Comparison of ENCODE assay signal across 8 mouse cellular contexts in the genomic region with DNA sequence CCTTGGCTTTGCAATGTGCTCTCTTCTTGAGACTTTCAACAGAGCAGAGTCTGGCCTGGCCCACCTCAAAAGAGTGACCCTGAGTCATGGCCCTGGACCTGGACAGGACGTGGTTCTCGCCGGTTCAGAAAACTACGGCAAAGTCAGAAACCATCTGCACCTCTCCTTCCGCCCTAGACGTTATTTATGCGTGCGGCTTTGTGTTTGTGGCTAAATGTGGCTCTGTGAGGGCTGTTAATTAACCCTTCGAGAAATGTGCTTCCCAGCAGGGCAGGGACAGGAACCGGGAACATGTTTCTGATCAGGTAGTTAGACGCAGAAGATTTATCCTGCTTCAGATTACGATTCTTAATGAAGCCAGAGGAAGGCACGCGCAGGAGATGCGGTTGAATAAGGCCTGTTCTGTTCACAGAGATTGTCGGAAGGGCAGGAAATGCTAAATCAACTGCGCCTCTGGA.
DNase-seq lines count a peak whose midpoint lies in the region; ATAC-seq and TF ChIP-seq lines count a peak whose summit lies in the region.

No protein-coding gene starts in this region.

- no peaks in the 10 kb centered on the region for H3K9me3 ChIP-seq in heart, embryonic 12.5 days (replicated peaks)
- H3K9me3 ChIP-seq in limb, embryonic 13.5 days, result no peaks in the 10 kb centered on the region
- H3K9me3 ChIP-seq in stomach, postnatal 0 days (ENCODE audit: control insufficient read depth, low read length), result no peaks in the 10 kb centered on the region

- peak; percentile 46 for DNase-seq in adrenal gland, postnatal 10 days
- DNase-seq in adrenal gland, postnatal 4 days (ENCODE audit: low spot score in 2 of 2), result no peak
- peak; percentile 38 for DNase-seq in CD4-positive, CD25-positive, alpha-beta regulatory T cell, adult 2 months (ENCODE audit: low read depth, low spot score)
- no peak for DNase-seq in stomach, postnatal 0 days (ENCODE audit: low spot score)
- no peak for DNase-seq in retina, postnatal 1 day
- no peak for DNase-seq in gastrocnemius, adult 8-10 months (ENCODE audit: low spot score in 2 of 2)

- no peak overlapping the region for H3K4me2 ChIP-seq in heart, embryonic 12.5 days
- H3K4me2 ChIP-seq in limb, embryonic 13.5 days (replicated peaks), result no peak overlapping the region
- no peak overlapping the region for H3K4me2 ChIP-seq in stomach, postnatal 0 days (replicated peaks; ENCODE audit: low read depth)

- H3K4me3 ChIP-seq in heart, embryonic 12.5 days, result no peak overlapping the region
- H3K4me3 ChIP-seq in limb, embryonic 13.5 days, result no peak overlapping the region
- H3K4me3 ChIP-seq in stomach, postnatal 0 days (ENCODE audit: low read depth, low read length), result no peak overlapping the region

- 64% methylated on average over 17 of the region's 17 CpGs for WGBS in heart, embryonic 12.5 days
- WGBS in limb, embryonic 13.5 days, result 17% methylated on average over 17 of the region's 17 CpGs
- 74% methylated on average over 17 of the region's 17 CpGs for WGBS in stomach, postnatal 0 days

- no peak overlapping the region for H3K9ac ChIP-seq in heart, embryonic 12.5 days
- H3K9ac ChIP-seq in limb, embryonic 13.5 days, result peak overlapping the region; percentile 43; the same call in 1 of the 2 replicates
- no peak overlapping the region for H3K9ac ChIP-seq in stomach, postnatal 0 days (ENCODE audit: low read length)

- peaks cover 60% of the 10 kb centered on the region for H3K4me1 ChIP-seq in heart, embryonic 12.5 days (replicated peaks)
- H3K4me1 ChIP-seq in limb, embryonic 13.5 days, result peaks cover 94% of the 10 kb centered on the region
- H3K4me1 ChIP-seq in stomach, postnatal 0 days (replicated peaks; ENCODE audit: control insufficient read depth, insufficient read depth), result peaks cover 4% of the 10 kb centered on the region; the same call in 1 of the 2 replicates

- H3K36me3 ChIP-seq in heart, embryonic 12.5 days, result no peaks in the 10 kb centered on the region
- H3K36me3 ChIP-seq in limb, embryonic 13.5 days, result no peaks in the 10 kb centered on the region
- no peaks in the 10 kb centered on the region for H3K36me3 ChIP-seq in stomach, postnatal 0 days (ENCODE audit: control insufficient read depth, insufficient read depth, low read length)

- no peak for ATAC-seq in heart, embryonic 12.5 days (ENCODE audit: insufficient number of reproducible peaks, low FRiP score)
- no peak for ATAC-seq in limb, embryonic 13.5 days (ENCODE audit: low FRiP score, low read depth)
- ATAC-seq in stomach, postnatal 0 days (ENCODE audit: low FRiP score, low TSS enrichment), result no peak

- H3K27ac ChIP-seq in heart, embryonic 12.5 days (ENCODE audit: poor library complexity, severe bottlenecking), result peak overlapping the region; percentile 50
- H3K27ac ChIP-seq in limb, embryonic 13.5 days, result peak overlapping the region; percentile 90
- H3K27ac ChIP-seq in stomach, postnatal 0 days (replicated peaks), result 0 out of 2 replicates have a peak overlapping the region, but pooled peaks have one; percentile 14

- no peak for TF ChIP-seq CTCF in stomach, postnatal 0 days (IDR thresholded peaks at IDR 0.05; ENCODE audit: low read depth)

- H3K27me3 ChIP-seq in heart, embryonic 12.5 days (replicated peaks), result no peaks in the 10 kb centered on the region
- H3K27me3 ChIP-seq in limb, embryonic 13.5 days, result no peaks in the 10 kb centered on the region
- no peaks in the 10 kb centered on the region for H3K27me3 ChIP-seq in stomach, postnatal 0 days (ENCODE audit: control insufficient read depth, insufficient read depth, low read length)

- no peak for TF ChIP-seq EP300 in stomach, postnatal 0 days (optimal IDR thresholded peaks at IDR 0.05)

Comparison
In these comparisons a context has a peak if more than half of its experiments do, and no peak if none do; other contexts are left out.
1. DNase-seq: peak in adrenal gland, postnatal 10 days (single experiment) and CD4-positive, CD25-positive, alpha-beta regulatory T cell, adult 2 months (single experiment); none in adrenal gland, postnatal 4 days (0 of 2), stomach, postnatal 0 days (single experiment), retina, postnatal 1 day (single experiment) and gastrocnemius, adult 8-10 months (0 of 2).
2. H3K27ac ChIP-seq: peak in every context shown above with its lines; median percentile 90 in limb, embryonic 13.5 days; 50 in heart, embryonic 12.5 days; 14 in stomach, postnatal 0 days.